Mouse (Mus musculus): Measurements from ENCODE around the gene Sipa1l1. TPM values are rescaled to one million over a fixed set of nuclear protein-coding genes. Genes with fewer than 3 reads are reported as not detected.

Gene Sipa1l1
- polyA plus RNA-seq, 2 experiments, result 2.6 to 2.7 TPM

DNA sequence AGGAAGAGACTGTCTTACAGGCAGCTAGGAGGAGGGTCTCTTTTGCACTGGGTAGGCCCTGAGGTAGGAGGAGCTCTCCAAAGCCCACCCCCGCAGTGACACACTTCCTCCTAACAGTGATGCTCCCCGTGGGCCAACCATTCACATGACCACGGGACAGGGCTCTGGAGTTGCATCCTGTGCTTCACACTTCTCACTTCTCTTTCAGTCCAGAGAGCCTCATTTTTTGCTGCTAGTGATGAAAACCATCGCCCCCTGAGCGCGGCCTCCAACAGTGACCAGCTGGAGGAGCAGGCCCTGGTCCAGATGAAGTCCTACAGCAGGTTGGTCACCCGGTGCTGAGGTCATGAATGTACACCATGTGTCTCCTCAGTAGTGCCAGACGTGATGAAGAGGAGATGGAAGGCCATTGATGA, 277.5 kb downstream of the Sipa1l1 start:
- no peaks in the 10 kb centered on the region for H3K36me3 ChIP-seq (replicated peaks; ENCODE audit: control insufficient read depth, insufficient read depth, low read depth)
- no peak overlapping the region for H3K4me2 ChIP-seq (ENCODE audit: low read depth)
- H3K9me3 ChIP-seq (ENCODE audit: control insufficient read depth, low read length), result no peaks in the 10 kb centered on the region
- H3K4me1 ChIP-seq (replicated peaks; ENCODE audit: control insufficient read depth in 2 of 2, insufficient read depth in 2 of 2, low read length in 1 of 2), result peaks cover 0 to 2% of the 10 kb centered on the region in 2 experiments; a peak in 1 of 4 replicates
- no peaks in the 10 kb centered on the region for H3K27me3 ChIP-seq (ENCODE audit: control insufficient read depth, insufficient read depth, low read length)
- H3K9ac ChIP-seq (replicated peaks), result no peak overlapping the region
- no peak for TF ChIP-seq CTCF (IDR thresholded peaks at IDR 0.05; ENCODE audit: low read depth)
- no peak for TF ChIP-seq EP300 (IDR thresholded peaks at IDR 0.05; ENCODE audit: low read depth)
- H3K27ac ChIP-seq, result no peak overlapping the region
- WGBS (ENCODE audit: insufficient replicate concordance), result 70% methylated on average over 8 of the region's 8 CpGs
- DNase-seq (ENCODE audit: low read depth in 3 of 3, low spot score in 3 of 3) (no peak), ATAC-seq (ENCODE audit: insufficient read depth) (no peak)
- H3K4me3 ChIP-seq (ENCODE audit: insufficient read depth in 1 of 2, low read depth in 2 of 2, low read length in 2 of 2), result no peak overlapping the region

GRCm38 (mm10) chr12:82448129-82448815, 279.2 kb downstream of the Sipa1l1 start:
- no peaks in the 10 kb centered on the region for H3K36me3 ChIP-seq (replicated peaks; ENCODE audit: control insufficient read depth, insufficient read depth, low read depth)
- DNase-seq (ENCODE audit: low read depth in 3 of 3, low spot score in 3 of 3) (no peak), ATAC-seq (ENCODE audit: insufficient read depth) (no peak)
- 50% methylated on average over 9 of the region's 9 CpGs for WGBS (ENCODE audit: insufficient replicate concordance)
- H3K4me1 ChIP-seq (replicated peaks; ENCODE audit: control insufficient read depth in 2 of 2, insufficient read depth in 2 of 2, low read length in 1 of 2), result peaks cover 0 to 2% of the 10 kb centered on the region in 2 experiments; a peak in 1 of 4 replicates
- H3K9me3 ChIP-seq (ENCODE audit: control insufficient read depth, low read length), result no peaks in the 10 kb centered on the region
- H3K9ac ChIP-seq (replicated peaks), result no peak overlapping the region
- H3K27ac ChIP-seq, result no peak overlapping the region
- TF ChIP-seq EP300 (IDR thresholded peaks at IDR 0.05; ENCODE audit: low read depth) (no peak), CTCF (IDR thresholded peaks at IDR 0.05; ENCODE audit: low read depth) (no peak)
- no peak overlapping the region for H3K4me3 ChIP-seq (ENCODE audit: insufficient read depth in 1 of 2, low read depth in 2 of 2, low read length in 2 of 2)
- H3K27me3 ChIP-seq (ENCODE audit: control insufficient read depth, insufficient read depth, low read length), result no peaks in the 10 kb centered on the region
- H3K4me2 ChIP-seq (ENCODE audit: low read depth), result no peak overlapping the region

GRCm38 (mm10) chr12:82452428-82452827, 283.3 kb downstream of the Sipa1l1 start:
- no peaks in the 10 kb centered on the region for H3K27me3 ChIP-seq (ENCODE audit: control insufficient read depth, insufficient read depth, low read length)
- peaks cover 0 to 8% of the 10 kb centered on the region in 2 experiments; a peak in 2 of 4 replicates for H3K4me1 ChIP-seq (replicated peaks; ENCODE audit: control insufficient read depth in 2 of 2, insufficient read depth in 2 of 2, low read length in 1 of 2)
- no peak overlapping the region for H3K27ac ChIP-seq
- no peaks in the 10 kb centered on the region for H3K36me3 ChIP-seq (replicated peaks; ENCODE audit: control insufficient read depth, insufficient read depth, low read depth)
- DNase-seq (ENCODE audit: low read depth in 3 of 3, low spot score in 3 of 3) (no peak), ATAC-seq (ENCODE audit: insufficient read depth) (no peak)
- 71% methylated on average over 2 of the region's 2 CpGs for WGBS (ENCODE audit: insufficient replicate concordance)
- H3K4me2 ChIP-seq (ENCODE audit: low read depth), result no peak overlapping the region
- no peak overlapping the region for H3K9ac ChIP-seq (replicated peaks)
- H3K9me3 ChIP-seq (ENCODE audit: control insufficient read depth, low read length), result no peaks in the 10 kb centered on the region
- no peak overlapping the region for H3K4me3 ChIP-seq (ENCODE audit: insufficient read depth in 1 of 2, low read depth in 2 of 2, low read length in 2 of 2)
- TF ChIP-seq CTCF (IDR thresholded peaks at IDR 0.05; ENCODE audit: low read depth), result no peak
- TF ChIP-seq EP300 (IDR thresholded peaks at IDR 0.05; ENCODE audit: low read depth), result no peak

DNA sequence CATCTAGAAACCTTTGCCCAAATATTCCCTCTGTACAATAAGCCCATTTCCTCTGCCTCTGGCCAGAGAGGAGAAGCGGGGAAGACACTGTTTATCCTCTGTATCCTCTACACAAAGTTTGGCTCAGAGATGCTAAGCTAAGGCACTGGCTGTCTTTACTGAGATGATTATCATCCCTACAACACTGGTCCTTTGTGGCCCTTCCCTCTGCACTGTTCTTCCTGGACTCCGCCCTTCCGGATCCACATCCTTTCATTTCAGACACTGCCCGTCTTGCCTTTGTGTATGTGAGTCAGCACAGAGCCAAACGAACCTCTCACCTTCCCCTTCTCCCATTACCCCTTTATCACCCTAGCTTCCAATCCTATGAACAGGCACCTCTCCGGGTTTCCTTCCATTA, 285.3 kb downstream of the Sipa1l1 start:
- Histone ChIP-seq H3K27me3 (ENCODE audit: control insufficient read depth, insufficient read depth, low read length) (no peaks in the 10 kb centered on the region), H3K27ac (no peak overlapping the region), H3K4me3 (ENCODE audit: insufficient read depth in 1 of 2, low read depth in 2 of 2, low read length in 2 of 2) (no peak overlapping the region), H3K4me1 (replicated peaks; ENCODE audit: control insufficient read depth in 2 of 2, insufficient read depth in 2 of 2, low read length in 1 of 2) (peaks cover 0 to 8% of the 10 kb centered on the region in 2 experiments; a peak in 2 of 4 replicates), H3K9ac (replicated peaks) (no peak overlapping the region), H3K36me3 (replicated peaks; ENCODE audit: control insufficient read depth, insufficient read depth, low read depth) (no peaks in the 10 kb centered on the region), H3K4me2 (ENCODE audit: low read depth) (no peak overlapping the region), H3K9me3 (ENCODE audit: control insufficient read depth, low read length) (no peaks in the 10 kb centered on the region)
- no peak for TF ChIP-seq EP300 (IDR thresholded peaks at IDR 0.05; ENCODE audit: low read depth)
- TF ChIP-seq CTCF (IDR thresholded peaks at IDR 0.05; ENCODE audit: low read depth), result no peak
- WGBS (ENCODE audit: insufficient replicate concordance), result 61% methylated on average over 6 of the region's 6 CpGs
- DNase-seq (ENCODE audit: low read depth in 3 of 3, low spot score in 3 of 3) (no peak), ATAC-seq (ENCODE audit: insufficient read depth) (no peak)

- Histone ChIP-seq H3K27ac (no peak overlapping the region), H3K4me2 (ENCODE audit: low read depth) (no peak overlapping the region), H3K27me3 (ENCODE audit: control insufficient read depth, insufficient read depth, low read length) (no peaks in the 10 kb centered on the region), H3K4me3 (ENCODE audit: insufficient read depth in 1 of 2, low read depth in 2 of 2, low read length in 2 of 2) (no peak overlapping the region), H3K36me3 (replicated peaks; ENCODE audit: control insufficient read depth, insufficient read depth, low read depth) (no peaks in the 10 kb centered on the region), H3K9me3 (ENCODE audit: control insufficient read depth, low read length) (no peaks in the 10 kb centered on the region), H3K9ac (replicated peaks) (no peak overlapping the region), H3K4me1 (replicated peaks; ENCODE audit: control insufficient read depth in 2 of 2, insufficient read depth in 2 of 2, low read length in 1 of 2) (peaks cover 0 to 8% of the 10 kb centered on the region in 2 experiments; a peak in 2 of 4 replicates)
- TF ChIP-seq EP300 (IDR thresholded peaks at IDR 0.05; ENCODE audit: low read depth) (no peak), CTCF (IDR thresholded peaks at IDR 0.05; ENCODE audit: low read depth) (no peak)
- ATAC-seq (ENCODE audit: insufficient read depth) (peak; percentile 59; the same call in 1 of the 2 replicates), DNase-seq (ENCODE audit: low read depth in 3 of 3, low spot score in 3 of 3) (peak in 1 of 3 experiments; percentile 12)
- 62% methylated on average over 10 of the region's 10 CpGs for WGBS (ENCODE audit: insufficient replicate concordance)
These were observed 286.7 kb downstream of the Sipa1l1 start for GRCm38 (mm10) chr12:82455700-82456413.
